ENCODE assay signal across 8 mouse cellular contexts in genomic region chr7:43422995-43423617, GRCm38 (mm10). TPM values are rescaled to one million over a fixed set of nuclear protein-coding genes. Genes with fewer than 3 reads are reported as not detected.
DNase-seq lines count a peak whose midpoint lies in the region; ATAC-seq and TF ChIP-seq lines count a peak whose summit lies in the region.

No protein-coding gene starts in this region.

- no peaks in the 10 kb centered on the region for H3K36me3 ChIP-seq in heart, embryonic 11.5 days (ENCODE audit: control insufficient read depth, insufficient read depth, low read length)
- H3K36me3 ChIP-seq in kidney, embryonic 15.5 days, result no peaks in the 10 kb centered on the region

- no peaks in the 10 kb centered on the region for H3K9me3 ChIP-seq in heart, embryonic 11.5 days (replicated peaks; ENCODE audit: control insufficient read depth, low read length)
- no peaks in the 10 kb centered on the region for H3K9me3 ChIP-seq in kidney, embryonic 15.5 days (replicated peaks)

- H3K4me2 ChIP-seq in heart, embryonic 11.5 days, result peak overlapping the region; percentile 47
- H3K4me2 ChIP-seq in kidney, embryonic 15.5 days, result peak overlapping the region; percentile 38; the same call in 1 of the 2 replicates

- DNase-seq in A20 (ENCODE audit: low read depth, low spot score) (peak; percentile 74), liver (peak; percentile 80)
- peak; percentile 78 to 93 for DNase-seq in spleen, postnatal 4 days (ENCODE audit: low spot score in 2 of 2)

- peak; percentile 79 for ATAC-seq in heart, embryonic 11.5 days (replicated peaks; ENCODE audit: insufficient number of reproducible peaks, low FRiP score, low TSS enrichment)
- ATAC-seq in kidney, embryonic 15.5 days (replicated peaks; ENCODE audit: low FRiP score), result peak; percentile 96
- peak; percentile 97 for ATAC-seq in monocyte, adult 5-6 weeks (replicated peaks; ENCODE audit: insufficient number of reproducible peaks, low FRiP score, low TSS enrichment, poor library complexity, severe bottlenecking)

- WGBS in bone marrow, adult 2 months, result 22% methylated on average over 11 of the region's 11 CpGs
- WGBS in heart, embryonic 11.5 days (ENCODE audit: insufficient replicate concordance), result 11% methylated on average over 11 of the region's 11 CpGs
- WGBS in kidney, embryonic 15.5 days, result 13% methylated on average over 11 of the region's 11 CpGs

- no peak overlapping the region for H3K4me3 ChIP-seq in bone marrow, adult 2 months (replicated peaks; ENCODE audit: control insufficient read depth, low read depth, low read length)
- H3K4me3 ChIP-seq in embryonic fibroblast, embryonic 13.5 days (ENCODE audit: insufficient read depth, low read length), result no peak overlapping the region
- H3K4me3 ChIP-seq in heart, embryonic 11.5 days (ENCODE audit: low read depth, low read length), result no peak overlapping the region
- no peak overlapping the region for H3K4me3 ChIP-seq in kidney, embryonic 15.5 days (replicated peaks)

- TF ChIP-seq POLR2A in bone marrow, adult 2 months (IDR thresholded peaks at IDR 0.05; ENCODE audit: borderline replicate concordance, control insufficient read depth, low read depth, low read length), result no peak
- TF ChIP-seq POLR2A in embryonic fibroblast, embryonic 13.5 days (IDR thresholded peaks at IDR 0.05; ENCODE audit: low read depth, low read length), result no peak

- H3K4me1 ChIP-seq in bone marrow, adult 2 months (ENCODE audit: control insufficient read depth, insufficient read depth, low read length), result no peaks in the 10 kb centered on the region; the same call in 1 of the 2 replicates
- H3K4me1 ChIP-seq in embryonic fibroblast, embryonic 13.5 days (ENCODE audit: control insufficient read depth, insufficient read depth, low read length), result no peaks in the 10 kb centered on the region
- no peaks in the 10 kb centered on the region for H3K4me1 ChIP-seq in heart, embryonic 11.5 days (ENCODE audit: control insufficient read depth, insufficient read depth, low read length)
- peaks cover 4% of the 10 kb centered on the region; the same call in 1 of the 2 replicates for H3K4me1 ChIP-seq in kidney, embryonic 15.5 days

- peak; percentile 96 for TF ChIP-seq CTCF in bone marrow, adult 2 months (IDR thresholded peaks at IDR 0.05; ENCODE audit: control insufficient read depth, insufficient read depth, low read length)
- peak; percentile 97 for TF ChIP-seq CTCF in embryonic fibroblast, embryonic 13.5 days (IDR thresholded peaks at IDR 0.05; ENCODE audit: borderline replicate concordance, insufficient read depth, low read length)

- no peak overlapping the region for H3K9ac ChIP-seq in heart, embryonic 11.5 days (ENCODE audit: low read depth, low read length)
- no peak overlapping the region for H3K9ac ChIP-seq in kidney, embryonic 15.5 days

- no peaks in the 10 kb centered on the region for H3K27me3 ChIP-seq in heart, embryonic 11.5 days (ENCODE audit: control insufficient read depth, insufficient read depth, low read length)
- no peaks in the 10 kb centered on the region for H3K27me3 ChIP-seq in kidney, embryonic 15.5 days

- no peak overlapping the region for H3K27ac ChIP-seq in bone marrow, adult 2 months (ENCODE audit: control insufficient read depth, insufficient read depth, low read depth, low read length, poor library complexity)
- H3K27ac ChIP-seq in embryonic fibroblast, embryonic 13.5 days (ENCODE audit: insufficient read depth, low read length), result no peak overlapping the region
- no peak overlapping the region for H3K27ac ChIP-seq in heart, embryonic 11.5 days (ENCODE audit: low read depth, low read length)
- no peak overlapping the region for H3K27ac ChIP-seq in kidney, embryonic 15.5 days

RNA-seq across cellular contexts. Expression of gene Lim2, which starts 4.4 kb away (rescaled TPM):
- 1.9 and 2.1 TPM in 2 replicates for polyA plus RNA-seq in bone marrow, adult 2 months (2011; ENCODE audit: insufficient read depth, insufficient read length, low replicate concordance, missing spikeins)
- polyA plus RNA-seq in embryonic fibroblast, embryonic 13.5 days (2011; ENCODE audit: insufficient read length, low read depth, missing spikeins), result not detected in 2 replicates
- not detected in 2 replicates for polyA plus RNA-seq in heart, embryonic 11.5 days (2014; fragmentation: Nextera tagmentation; extraction: Ambion mirVana)
- polyA plus RNA-seq in kidney, embryonic 15.5 days (2015; fragmentation: Nextera tagmentation; extraction: Ambion mirVana), result not detected in 2 replicates
- total RNA-seq in monocyte, adult 5-6 weeks (2017), result 0.49 TPM in 1 of 3 replicates, not detected in the others

RNA-seq across cellular contexts. Expression of gene Nkg7, which starts 13.8 kb away (rescaled TPM):
- 18.5 and 43.6 TPM in 2 replicates for polyA plus RNA-seq in bone marrow, adult 2 months (2011; ENCODE audit: insufficient read depth, insufficient read length, low replicate concordance, missing spikeins)
- polyA plus RNA-seq in embryonic fibroblast, embryonic 13.5 days (2011; ENCODE audit: insufficient read length, low read depth, missing spikeins), result not detected in 2 replicates
- polyA plus RNA-seq in heart, embryonic 11.5 days (2014; fragmentation: Nextera tagmentation; extraction: Ambion mirVana), result 0.82 TPM in 1 of 2 replicates, not detected in the other
- 0.32 TPM in 1 of 2 replicates, not detected in the other for polyA plus RNA-seq in kidney, embryonic 15.5 days (2015; fragmentation: Nextera tagmentation; extraction: Ambion mirVana)
- total RNA-seq in monocyte, adult 5-6 weeks (2017), result 289 to 1,005 TPM (median 345 TPM) in 3 replicates

RNA-seq across cellular contexts. Expression of gene Siglecg, which starts 15.1 kb away (rescaled TPM):
- polyA plus RNA-seq in bone marrow, adult 2 months (2011; ENCODE audit: insufficient read depth, insufficient read length, low replicate concordance, missing spikeins), result 33.1 and 73.3 TPM in 2 replicates
- polyA plus RNA-seq in embryonic fibroblast, embryonic 13.5 days (2011; ENCODE audit: insufficient read length, low read depth, missing spikeins), result 12.5 and 30.9 TPM in 2 replicates
- 0.24 TPM in 1 of 2 replicates, not detected in the other for polyA plus RNA-seq in heart, embryonic 11.5 days (2014; fragmentation: Nextera tagmentation; extraction: Ambion mirVana)
- polyA plus RNA-seq in kidney, embryonic 15.5 days (2015; fragmentation: Nextera tagmentation; extraction: Ambion mirVana), result 1.8 and 2.0 TPM in 2 replicates
- total RNA-seq in monocyte, adult 5-6 weeks (2017), result 14.3 to 27.1 TPM (median 21.6 TPM) in 3 replicates

RNA-seq across cellular contexts. Expression of gene Cldnd2, which starts 17.5 kb away (rescaled TPM):
- 2.0 and 4.7 TPM in 2 replicates for polyA plus RNA-seq in bone marrow, adult 2 months (2011; ENCODE audit: insufficient read depth, insufficient read length, low replicate concordance, missing spikeins)
- not detected in 2 replicates for polyA plus RNA-seq in embryonic fibroblast, embryonic 13.5 days (2011; ENCODE audit: insufficient read length, low read depth, missing spikeins)
- not detected in 2 replicates for polyA plus RNA-seq in heart, embryonic 11.5 days (2014; fragmentation: Nextera tagmentation; extraction: Ambion mirVana)
- polyA plus RNA-seq in kidney, embryonic 15.5 days (2015; fragmentation: Nextera tagmentation; extraction: Ambion mirVana), result not detected in 2 replicates
- total RNA-seq in monocyte, adult 5-6 weeks (2017), result 3.2 TPM in 1 of 3 replicates, not detected in the others

RNA-seq across cellular contexts. Expression of gene Etfb, which starts 20.8 kb away (rescaled TPM):
- 149 and 240 TPM in 2 replicates for polyA plus RNA-seq in bone marrow, adult 2 months (2011; ENCODE audit: insufficient read depth, insufficient read length, low replicate concordance, missing spikeins)
- 104 and 143 TPM in 2 replicates for polyA plus RNA-seq in embryonic fibroblast, embryonic 13.5 days (2011; ENCODE audit: insufficient read length, low read depth, missing spikeins)
- 538 and 556 TPM in 2 replicates for polyA plus RNA-seq in heart, embryonic 11.5 days (2014; fragmentation: Nextera tagmentation; extraction: Ambion mirVana)
- 348 and 355 TPM in 2 replicates for polyA plus RNA-seq in kidney, embryonic 15.5 days (2015; fragmentation: Nextera tagmentation; extraction: Ambion mirVana)
- 178 to 222 TPM (median 221 TPM) in 3 replicates for total RNA-seq in monocyte, adult 5-6 weeks (2017)

Comparison
In these comparisons a context has a peak if more than half of its experiments do, and no peak if none do; other contexts are left out.
1. RNA of gene Nkg7, which starts 13.8 kb away (polyA plus RNA-seq): 18.5 to 43.6 TPM in bone marrow, adult 2 months; 0.82 TPM in heart, embryonic 11.5 days, 0.32 TPM in kidney, embryonic 15.5 days and not detected in embryonic fibroblast, embryonic 13.5 days; every median in the first group is over 10 times any median in the second.
2. Peak in every context shown above with its lines, with median percentiles within 50 percentile points of each other: DNase-seq and ATAC-seq.